ENCODE assay signal across 15 mouse cellular contexts in genomic region chr4:48663271-48663670, GRCm38 (mm10). TPM values are rescaled to one million over a fixed set of nuclear protein-coding genes. Genes with fewer than 3 reads are reported as not detected.
A peak's percentile ranks its signal among the peaks of the same experiment; 100 is the strongest.
DNase-seq lines count a peak whose midpoint lies in the region; ATAC-seq and TF ChIP-seq lines count a peak whose summit lies in the region.
"Had no signal": no experiment of that assay in that cellular context is flagged by ENCODE, and none has a peak within 500 bp of the region (broad histone marks: within the 10 kb centered on the region; RNA-seq: fewer than 3 reads in every experiment).

Gene Cavin4, plus strand, starts transcription at chr4:48663514.

- no peak within 1 kb of the TSS; the same call in 1 of the 2 replicates for H3K4me2 ChIP-seq in heart, embryonic 13.5 days
- no peak within 1 kb of the TSS for H3K4me2 ChIP-seq in midbrain, embryonic 11.5 days
- no peak within 1 kb of the TSS for H3K4me2 ChIP-seq in midbrain, embryonic 16.5 days (ENCODE audit: low read length)
- H3K4me2 ChIP-seq: forebrain, embryonic 12.5 days had no signal

- intact Hi-C loops in gastrocnemius, adult 2 months (cut with DNase I): no loop called here

- H3K27ac ChIP-seq in heart, embryonic 10.5 days: no peak within 1 kb of the TSS
- peak within 1 kb of the TSS; percentile 91 for H3K27ac ChIP-seq in gastrocnemius, adult 2 months
- peak within 1 kb of the TSS; percentile 75 for H3K27ac ChIP-seq in heart, embryonic 13.5 days (replicated peaks)
- no peak within 1 kb of the TSS for H3K27ac ChIP-seq in midbrain, embryonic 11.5 days (ENCODE audit: low read depth, low read length)
- no peak within 1 kb of the TSS for H3K27ac ChIP-seq in midbrain, embryonic 16.5 days (ENCODE audit: low read length)
- H3K27ac ChIP-seq: forebrain, embryonic 12.5 days had no signal

- H3K4me3 ChIP-seq in heart, embryonic 10.5 days: no peak within 1 kb of the TSS
- H3K4me3 ChIP-seq in gastrocnemius, adult 2 months: peak within 1 kb of the TSS; percentile 78
- H3K4me3 ChIP-seq in heart, embryonic 13.5 days: no peak within 1 kb of the TSS
- no peak within 1 kb of the TSS for H3K4me3 ChIP-seq in midbrain, embryonic 11.5 days (ENCODE audit: low read depth, low read length)
- no peak within 1 kb of the TSS for H3K4me3 ChIP-seq in midbrain, embryonic 16.5 days (ENCODE audit: low read depth, low read length)
- H3K4me3 ChIP-seq: forebrain, embryonic 12.5 days had no signal

- peak; percentile 77 to 79 for DNase-seq in heart, adult 18-20 months
- DNase-seq in heart, embryonic 10.5 days (ENCODE audit: low spot score): no peak
- DNase-seq in gastrocnemius, adult 2 months: peak; percentile 92
- DNase-seq in lung, postnatal 25 days (ENCODE audit: low spot score): peak; percentile 14
- no peak for DNase-seq in adipocyte (ENCODE audit: low spot score)
- DNase-seq in midbrain, embryonic 11.5 days (ENCODE audit: low spot score, missing footprints): no peak
- DNase-seq: cerebellum, adult 9-11 months; kidney, postnatal 36 days; thymus, postnatal 14 days had no signal

- H3K9ac ChIP-seq in heart, embryonic 13.5 days: no peak within 1 kb of the TSS
- no peak within 1 kb of the TSS for H3K9ac ChIP-seq in midbrain, embryonic 11.5 days (ENCODE audit: low read length)
- no peak within 1 kb of the TSS for H3K9ac ChIP-seq in midbrain, embryonic 16.5 days (ENCODE audit: low read depth, low read length)
- H3K9ac ChIP-seq: forebrain, embryonic 12.5 days had no signal

- ATAC-seq in heart, embryonic 13.5 days (ENCODE audit: extremely low read depth, insufficient number of reproducible peaks, low FRiP score, low TSS enrichment): no peak
- ATAC-seq in midbrain, embryonic 11.5 days (ENCODE audit: low FRiP score): no peak
- ATAC-seq in midbrain, embryonic 16.5 days: no peak
- ATAC-seq: intestine, embryonic 16.5 days had no signal

- H3K9me3 ChIP-seq in heart, embryonic 10.5 days: no peaks in the 10 kb centered on the region
- H3K9me3 ChIP-seq in heart, embryonic 13.5 days: no peaks in the 10 kb centered on the region
- H3K9me3 ChIP-seq in midbrain, embryonic 11.5 days (ENCODE audit: control insufficient read depth, low read length): no peaks in the 10 kb centered on the region
- H3K9me3 ChIP-seq in midbrain, embryonic 16.5 days (replicated peaks; ENCODE audit: control insufficient read depth, low read length, poor library complexity, severe bottlenecking): no peaks in the 10 kb centered on the region
- H3K9me3 ChIP-seq: forebrain, embryonic 12.5 days had no signal

- H3K27me3 ChIP-seq in heart, embryonic 10.5 days (ENCODE audit: insufficient read depth, poor library complexity, severe bottlenecking): no peaks in the 10 kb centered on the region
- H3K27me3 ChIP-seq in heart, embryonic 13.5 days (replicated peaks): no peaks in the 10 kb centered on the region
- H3K27me3 ChIP-seq in midbrain, embryonic 11.5 days (ENCODE audit: control insufficient read depth, insufficient read depth, low read length): no peaks in the 10 kb centered on the region
- no peaks in the 10 kb centered on the region for H3K27me3 ChIP-seq in midbrain, embryonic 16.5 days (ENCODE audit: control insufficient read depth, insufficient read depth, low read depth, low read length)
- H3K27me3 ChIP-seq: forebrain, embryonic 12.5 days had no signal

- TF ChIP-seq CTCF in gastrocnemius, adult 2 months (IDR thresholded peaks at IDR 0.05): no peak

- no peaks in the 10 kb centered on the region for H3K4me1 ChIP-seq in heart, embryonic 10.5 days
- peaks cover 9% of the 10 kb centered on the region for H3K4me1 ChIP-seq in heart, embryonic 13.5 days
- H3K4me1 ChIP-seq in midbrain, embryonic 11.5 days (ENCODE audit: control insufficient read depth, insufficient read depth, low read length): no peaks in the 10 kb centered on the region
- no peaks in the 10 kb centered on the region for H3K4me1 ChIP-seq in midbrain, embryonic 16.5 days (ENCODE audit: control insufficient read depth, insufficient read depth, low read length)
- H3K4me1 ChIP-seq: forebrain, embryonic 12.5 days had no signal

- 85% methylated on average over 10 of the region's 10 CpGs for WGBS in heart, embryonic 10.5 days
- WGBS in heart, embryonic 13.5 days: 68% methylated on average over 10 of the region's 10 CpGs
- 97% methylated on average over 10 of the region's 10 CpGs for WGBS in midbrain, embryonic 11.5 days
- 96% methylated on average over 10 of the region's 10 CpGs for WGBS in midbrain, embryonic 16.5 days

- H3K36me3 ChIP-seq in heart, embryonic 10.5 days: peaks cover 53% of the 10 kb centered on the region
- H3K36me3 ChIP-seq in heart, embryonic 13.5 days: peaks cover 54% of the 10 kb centered on the region
- peaks cover 18% of the 10 kb centered on the region; the same call in 1 of the 2 replicates for H3K36me3 ChIP-seq in midbrain, embryonic 11.5 days (ENCODE audit: control insufficient read depth, insufficient read depth, low read length)
- peaks cover 19% of the 10 kb centered on the region for H3K36me3 ChIP-seq in midbrain, embryonic 16.5 days (ENCODE audit: control insufficient read depth, insufficient read depth, low read length)

RNA-seq across cellular contexts. Expression of gene Cavin4, which starts in this region (rescaled TPM):
- 100 to 1,000 TPM; 108 to 118 TPM for total RNA-seq in heart, adult 18-20 months (2021)
- polyA plus RNA-seq in heart, embryonic 10.5 days (2016; fragmentation: Nextera tagmentation; extraction: Ambion mirVana): 0.89 and 1.1 TPM in 2 replicates
- total RNA-seq in gastrocnemius, adult 2 months (2021): 100 to 1,000 TPM; 116 to 159 TPM
- 1.6 and 1.8 TPM in 2 replicates for polyA plus RNA-seq in heart, embryonic 13.5 days (2015; fragmentation: Nextera tagmentation; extraction: Ambion mirVana)
- 1.6 and 2.1 TPM in 2 replicates for polyA plus RNA-seq in midbrain, embryonic 11.5 days (2014; fragmentation: Nextera tagmentation; extraction: Ambion mirVana)
- polyA plus RNA-seq in midbrain, embryonic 16.5 days (2015; fragmentation: Nextera tagmentation; extraction: Ambion mirVana): 1.2 and 1.5 TPM in 2 replicates
- total RNA-seq: granulocyte monocyte progenitor cell, adult 5-6 weeks; liver, adult 2 months had no signal
- polyA plus RNA-seq: liver, adult 2 months had no signal

Comparison
In these comparisons a context has a peak if more than half of its experiments do, and no peak if none do; other contexts are left out.
1. DNase-seq: peak in heart, adult 18-20 months (2 of 2), gastrocnemius, adult 2 months (single experiment) and lung, postnatal 25 days (single experiment); none in heart, embryonic 10.5 days (single experiment), adipocyte (single experiment) and midbrain, embryonic 11.5 days (single experiment).
2. H3K27ac ChIP-seq: peak in gastrocnemius, adult 2 months (single experiment) and heart, embryonic 13.5 days (single experiment); none in heart, embryonic 10.5 days (single experiment), midbrain, embryonic 11.5 days (single experiment) and midbrain, embryonic 16.5 days (single experiment).